Mouse (Mus musculus) erythroblast, embryonic 14.5 days (primary cell): ENCODE data around the gene Kdm8. TPM values are rescaled to one million over a fixed set of nuclear protein-coding genes. Genes with fewer than 3 reads are reported as not detected.

Experiments used
- H3K27me3 ChIP-seq: 2 replicates; pipeline ENCODE4 v1.6.1; 2012; ENCODE audit warnings: inconsistent platforms; ENCODE audit not compliant: control insufficient read depth
- H3K36me3 ChIP-seq: 2 replicates; pipeline ENCODE4 v1.6.1; 2012; ENCODE audit warnings: mild to moderate bottlenecking, inconsistent platforms; ENCODE audit not compliant: control insufficient read depth
- H3K4me1 ChIP-seq: 2 replicates; pipeline ENCODE4 v1.6.1; 2012; ENCODE audit warnings: inconsistent platforms; ENCODE audit not compliant: control insufficient read depth
- H3K4me3 ChIP-seq: replicated peaks from 2 replicates; pipeline ENCODE3; 2012; ENCODE audit warnings: moderate library complexity, mild to moderate bottlenecking, inconsistent platforms
- H3K9me3 ChIP-seq: 2 replicates; pipeline ENCODE4 v1.6.1; 2012; ENCODE audit warnings: low read length, inconsistent platforms, mixed read lengths; ENCODE audit not compliant: control insufficient read depth
- GATA1 ChIP-seq: IDR thresholded peaks from 2 replicates; pipeline ENCODE4 v1.6.1; 2012; ENCODE audit warnings: low read length, inconsistent platforms, mixed read lengths
- TAL1 ChIP-seq: IDR thresholded peaks from 3 replicates; pipeline ENCODE4 v1.6.1; 2012; ENCODE audit warnings: low read length, inconsistent platforms, mixed read lengths
- polyA plus RNA-seq: library from polyadenylated mRNA; stranded (reverse); fragments of >175 nt; gene quantifications from 2 replicates; pipeline ENCODE4 v1.2.3, GENCODE M21; 2012

Kdm8 gene
- polyA plus RNA-seq, 1 experiment = 0.23 TPM

GRCm38 (mm10) chr7:125475601-125476251 lies 31.2 kb downstream of the Kdm8 start:
- peaks cover 90% of the 10 kb centered on the region for H3K36me3 ChIP-seq
- H3K27me3 ChIP-seq = no peaks in the 10 kb centered on the region
- no peaks in the 10 kb centered on the region; the same call in 1 of the 2 replicates for H3K9me3 ChIP-seq
- no peak for TF ChIP-seq GATA1
- no peak for TF ChIP-seq TAL1
- H3K4me1 ChIP-seq = peaks cover 87% of the 10 kb centered on the region
- no peak overlapping the region for H3K4me3 ChIP-seq

- no peaks in the 10 kb centered on the region for H3K27me3 ChIP-seq
- no peak for TF ChIP-seq GATA1
- no peak for TF ChIP-seq TAL1
- H3K9me3 ChIP-seq = no peaks in the 10 kb centered on the region; the same call in 1 of the 2 replicates
- H3K4me1 ChIP-seq = peaks cover 69% of the 10 kb centered on the region
- no peak overlapping the region for H3K4me3 ChIP-seq
- peaks cover 96% of the 10 kb centered on the region for H3K36me3 ChIP-seq
These were observed 34.0 kb downstream of the Kdm8 start for GRCm38 (mm10) chr7:125478391-125478984.

- Histone ChIP-seq H3K4me1 (peaks cover 68% of the 10 kb centered on the region), H3K27me3 (no peaks in the 10 kb centered on the region), H3K36me3 (peaks cover 96% of the 10 kb centered on the region), H3K4me3 (no peak overlapping the region), H3K9me3 (no peaks in the 10 kb centered on the region; the same call in 1 of the 2 replicates)
- TF ChIP-seq GATA1 (no peak), TAL1 (no peak)
These were observed 36.0 kb downstream of the Kdm8 start for GRCm38 (mm10) chr7:125480518-125480917.

- peaks cover 72% of the 10 kb centered on the region for H3K4me1 ChIP-seq
- H3K36me3 ChIP-seq = peaks cover 93% of the 10 kb centered on the region
- H3K4me3 ChIP-seq = no peak overlapping the region
- H3K27me3 ChIP-seq = no peaks in the 10 kb centered on the region
- TF ChIP-seq GATA1 (no peak), TAL1 (no peak)
- no peaks in the 10 kb centered on the region; the same call in 1 of the 2 replicates for H3K9me3 ChIP-seq
These were observed 37.9 kb downstream of the Kdm8 start for GRCm38 (mm10) chr7:125482339-125482738.

- Histone ChIP-seq H3K4me3 (no peak overlapping the region), H3K27me3 (no peaks in the 10 kb centered on the region), H3K4me1 (peaks cover 72% of the 10 kb centered on the region), H3K9me3 (no peaks in the 10 kb centered on the region), H3K36me3 (peaks cover 88% of the 10 kb centered on the region)
- no peak for TF ChIP-seq GATA1
- no peak for TF ChIP-seq TAL1
These were observed 38.4 kb downstream of the Kdm8 start for GRCm38 (mm10) chr7:125482886-125483285.

GRCm38 (mm10) chr7:125484791-125485190 lies 40.3 kb downstream of the Kdm8 start:
- H3K4me1 ChIP-seq = peaks cover 77% of the 10 kb centered on the region
- no peaks in the 10 kb centered on the region for H3K9me3 ChIP-seq
- TF ChIP-seq GATA1 (no peak), TAL1 (no peak)
- no peaks in the 10 kb centered on the region for H3K27me3 ChIP-seq
- peaks cover 87% of the 10 kb centered on the region for H3K36me3 ChIP-seq
- no peak overlapping the region for H3K4me3 ChIP-seq

GRCm38 (mm10) chr7:125486121-125486630 lies 41.7 kb downstream of the Kdm8 start:
- Histone ChIP-seq H3K36me3 (peaks cover 79% of the 10 kb centered on the region), H3K9me3 (no peaks in the 10 kb centered on the region), H3K4me1 (peaks cover 75% of the 10 kb centered on the region), H3K27me3 (no peaks in the 10 kb centered on the region), H3K4me3 (no peak overlapping the region)
- TF ChIP-seq GATA1 (no peak), TAL1 (no peak)

GRCm38 (mm10) chr7:125487126-125487525 lies 42.6 kb downstream of the Kdm8 start:
- Histone ChIP-seq H3K4me3 (no peak overlapping the region), H3K4me1 (peaks cover 80% of the 10 kb centered on the region), H3K9me3 (no peaks in the 10 kb centered on the region), H3K36me3 (peaks cover 69% of the 10 kb centered on the region), H3K27me3 (no peaks in the 10 kb centered on the region)
- peak; percentile 39; the same call in 1 of the 2 replicates for TF ChIP-seq GATA1
- TF ChIP-seq TAL1 = no peak

GRCm38 (mm10) chr7:125488706-125489105 lies 44.2 kb downstream of the Kdm8 start:
- peaks cover 54% of the 10 kb centered on the region for H3K36me3 ChIP-seq
- no peaks in the 10 kb centered on the region for H3K9me3 ChIP-seq
- no peak overlapping the region for H3K4me3 ChIP-seq
- H3K4me1 ChIP-seq = peaks cover 86% of the 10 kb centered on the region
- H3K27me3 ChIP-seq = no peaks in the 10 kb centered on the region
- TF ChIP-seq GATA1 (no peak), TAL1 (no peak)

- Histone ChIP-seq H3K4me3 (no peak overlapping the region), H3K36me3 (peaks cover 45% of the 10 kb centered on the region), H3K9me3 (no peaks in the 10 kb centered on the region), H3K4me1 (peaks cover 85% of the 10 kb centered on the region), H3K27me3 (no peaks in the 10 kb centered on the region)
- TF ChIP-seq TAL1 (no peak), GATA1 (no peak)
These were observed 45.2 kb downstream of the Kdm8 start for GRCm38 (mm10) chr7:125489636-125490035.
